Mouse (Mus musculus) T-helper 2 cell (primary cell): ENCODE data around the gene Sipa1l2.

ENCODE experiments used
- in situ Hi-C: fragments of 300-600 bp; cut with MboI, MseI; formaldehyde crosslinking; loops from one replicate; pipeline ENCODE4 v1.15.1; 2025; ENCODE audit warnings: high pct_unique_total_duplicates

Gene Sipa1l2

GRCm38 (mm10) chr8:125513935-125514334 is 55.7 kb downstream of the Sipa1l2 start:
- in situ Hi-C loops, result no loop called here

- in situ Hi-C loops, result no loop called here
Measured at GRCm38 (mm10) chr8:125513242-125513866, 56.3 kb downstream of the Sipa1l2 start.

- in situ Hi-C loops, result no loop called here
Measured at GRCm38 (mm10) chr8:125512561-125512960, 57.0 kb downstream of the Sipa1l2 start.

GRCm38 (mm10) chr8:125510861-125511668 is 58.5 kb downstream of the Sipa1l2 start:
- in situ Hi-C loops, result no loop called here

GRCm38 (mm10) chr8:125509776-125510175 is 59.8 kb downstream of the Sipa1l2 start:
- in situ Hi-C loops, result no loop called here

- in situ Hi-C loops, result no loop called here
Measured at GRCm38 (mm10) chr8:125509175-125509574, 60.4 kb downstream of the Sipa1l2 start.

GRCm38 (mm10) chr8:125507291-125507690 is 62.3 kb downstream of the Sipa1l2 start:
- in situ Hi-C loops, result no loop called here

- in situ Hi-C loops, result no loop called here
Measured at GRCm38 (mm10) chr8:125504605-125505257, 64.9 kb downstream of the Sipa1l2 start.

GRCm38 (mm10) chr8:125503808-125504207 is 65.8 kb downstream of the Sipa1l2 start:
- in situ Hi-C loops, result no loop called here

- in situ Hi-C loops, result no loop called here
Measured at GRCm38 (mm10) chr8:125502828-125503227, 66.8 kb downstream of the Sipa1l2 start.

GRCm38 (mm10) chr8:125500005-125500404 is 69.6 kb downstream of the Sipa1l2 start:
- in situ Hi-C loops, result no loop called here

- in situ Hi-C loops, result no loop called here
Measured at GRCm38 (mm10) chr8:125498508-125498907, 71.1 kb downstream of the Sipa1l2 start.

GRCm38 (mm10) chr8:125495545-125495944 is 74.1 kb downstream of the Sipa1l2 start:
- in situ Hi-C loops, result no loop called here

- in situ Hi-C loops, result no loop called here
Measured at GRCm38 (mm10) chr8:125493254-125493815, 76.3 kb downstream of the Sipa1l2 start.

- in situ Hi-C loops, result no loop called here
Measured at GRCm38 (mm10) chr8:125492416-125492815, 77.2 kb downstream of the Sipa1l2 start.

GRCm38 (mm10) chr8:125488747-125489146 is 80.9 kb downstream of the Sipa1l2 start:
- in situ Hi-C loops, result no loop called here

- in situ Hi-C loops, result no loop called here
Measured at GRCm38 (mm10) chr8:125485715-125486114, 83.9 kb downstream of the Sipa1l2 start.

GRCm38 (mm10) chr8:125484530-125485196 is 84.9 kb downstream of the Sipa1l2 start:
- in situ Hi-C loops, result no loop called here

- in situ Hi-C loops, result no loop called here
Measured at GRCm38 (mm10) chr8:125482491-125483096, 87.0 kb downstream of the Sipa1l2 start.

GRCm38 (mm10) chr8:125474876-125475275 is 94.7 kb downstream of the Sipa1l2 start:
- in situ Hi-C loops, result no loop called here

GRCm38 (mm10) chr8:125471374-125471773 is 98.2 kb downstream of the Sipa1l2 start:
- in situ Hi-C loops, result no loop called here
